Mouse (Mus musculus): ENCODE results near the gene Cadm4.

Cadm4 gene

GRCm38 (mm10) chr7:24481474-24482207, at the start of gene Cadm4:
Gene Cadm4, plus strand, starts transcription at chr7:24482023.
- peak; percentile 63 for DNase-seq (ENCODE audit: low spot score)

DNA sequence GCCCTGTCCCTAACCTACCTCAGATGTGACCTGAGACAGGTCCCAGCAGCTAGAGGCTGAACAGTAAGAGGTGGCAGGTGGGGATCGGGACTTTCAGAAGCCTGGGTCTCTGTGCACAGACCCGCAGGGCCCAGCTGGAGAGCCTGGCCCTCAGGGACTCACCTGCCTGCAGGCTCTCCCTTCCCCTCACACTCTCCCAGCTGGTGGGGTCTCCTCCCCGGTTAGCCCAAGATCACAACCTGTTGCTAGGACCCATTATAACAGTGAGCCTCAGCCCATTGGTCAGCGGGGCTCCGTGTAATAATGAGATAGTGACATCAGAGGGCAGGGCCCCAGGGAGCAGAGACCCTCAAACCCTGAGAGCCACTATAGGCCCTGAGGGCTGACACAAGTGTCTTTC, 46.5 kb upstream of the Cadm4 start:
- DNase-seq (ENCODE audit: low spot score): no peak

GRCm38 (mm10) chr7:24437981-24438380, 43.8 kb upstream of the Cadm4 start:
- DNase-seq (ENCODE audit: low spot score): no peak

GRCm38 (mm10) chr7:24439191-24439590, 42.6 kb upstream of the Cadm4 start:
- no peak for DNase-seq (ENCODE audit: low spot score)

DNA sequence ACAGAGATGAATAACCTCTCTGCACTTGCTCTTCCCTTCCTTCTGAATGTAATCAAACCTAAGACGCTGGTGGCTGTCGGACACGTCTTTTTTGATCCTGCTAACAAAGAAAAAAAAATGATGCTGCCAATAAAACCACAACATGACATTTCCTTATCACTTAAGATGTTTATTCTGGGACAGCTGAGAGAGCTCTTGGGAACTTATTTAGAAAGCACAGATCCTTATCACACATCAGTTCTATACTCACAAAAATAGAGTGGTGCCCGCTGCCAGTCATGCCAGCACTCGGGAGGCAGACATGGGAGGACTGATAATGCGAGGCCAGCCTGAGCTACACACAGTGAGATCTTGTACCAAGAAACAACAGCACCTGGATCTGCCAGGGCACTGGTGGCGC, 41.9 kb upstream of the Cadm4 start:
- DNase-seq (ENCODE audit: low spot score): no peak

- peak; percentile 60 for DNase-seq (ENCODE audit: low spot score)
These were observed 40.0 kb upstream of the Cadm4 start for GRCm38 (mm10) chr7:24441785-24442184.

DNA sequence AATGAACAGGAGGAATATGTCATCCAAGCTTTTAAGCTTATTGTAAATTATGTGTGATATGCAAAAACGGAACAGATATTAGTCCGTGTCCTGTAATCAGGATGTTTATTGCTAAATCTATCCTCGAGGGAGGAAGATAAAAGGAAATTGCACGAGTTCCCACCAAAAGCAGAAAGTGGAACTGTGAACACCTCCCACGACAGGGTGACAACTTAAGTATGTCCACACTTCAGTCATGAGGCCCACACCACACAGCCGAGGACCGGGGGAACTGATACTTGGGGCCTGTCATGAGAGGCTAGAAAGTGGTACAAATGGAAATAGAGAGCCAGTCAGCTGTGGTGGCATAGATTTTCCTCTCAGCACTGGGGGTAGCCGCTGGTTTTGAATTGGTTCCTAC, 39.5 kb upstream of the Cadm4 start:
- no peak for DNase-seq (ENCODE audit: low spot score)

DNA sequence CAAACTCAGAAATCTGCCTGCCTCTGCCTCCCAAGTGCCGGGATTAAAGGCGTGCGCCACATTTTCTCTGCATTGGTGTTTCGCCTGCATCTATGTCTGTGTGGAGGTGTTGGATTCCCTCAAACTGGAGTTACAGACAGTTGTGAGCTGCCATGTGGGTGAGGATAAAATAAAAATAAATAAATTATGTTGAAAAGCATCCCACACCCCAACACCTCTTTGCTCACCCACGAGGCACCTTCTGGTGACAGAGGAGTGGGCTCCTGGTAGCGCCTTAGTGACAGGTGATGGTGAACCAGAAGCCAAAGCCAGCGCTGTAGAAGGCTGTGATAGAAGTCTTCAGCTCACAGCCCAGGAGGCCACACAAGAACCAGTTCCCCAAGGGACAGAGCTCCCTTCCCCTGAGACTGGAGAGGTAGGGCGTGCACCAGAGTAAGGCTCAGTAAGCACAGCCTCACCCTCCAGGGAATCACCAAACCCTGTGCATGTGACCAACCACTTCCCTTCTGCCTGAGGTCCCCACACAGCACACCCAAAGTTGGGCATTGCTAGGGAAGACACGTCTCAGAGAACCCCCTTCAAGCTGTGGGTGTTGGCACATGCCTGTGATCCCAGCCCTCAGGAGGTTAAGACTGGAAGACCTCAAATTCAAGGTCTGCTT, 36.4 kb upstream of the Cadm4 start:
- DNase-seq (ENCODE audit: low spot score): no peak

- no peak for DNase-seq (ENCODE audit: low spot score)
These were observed 35.0 kb upstream of the Cadm4 start for GRCm38 (mm10) chr7:24446697-24447340.

DNA sequence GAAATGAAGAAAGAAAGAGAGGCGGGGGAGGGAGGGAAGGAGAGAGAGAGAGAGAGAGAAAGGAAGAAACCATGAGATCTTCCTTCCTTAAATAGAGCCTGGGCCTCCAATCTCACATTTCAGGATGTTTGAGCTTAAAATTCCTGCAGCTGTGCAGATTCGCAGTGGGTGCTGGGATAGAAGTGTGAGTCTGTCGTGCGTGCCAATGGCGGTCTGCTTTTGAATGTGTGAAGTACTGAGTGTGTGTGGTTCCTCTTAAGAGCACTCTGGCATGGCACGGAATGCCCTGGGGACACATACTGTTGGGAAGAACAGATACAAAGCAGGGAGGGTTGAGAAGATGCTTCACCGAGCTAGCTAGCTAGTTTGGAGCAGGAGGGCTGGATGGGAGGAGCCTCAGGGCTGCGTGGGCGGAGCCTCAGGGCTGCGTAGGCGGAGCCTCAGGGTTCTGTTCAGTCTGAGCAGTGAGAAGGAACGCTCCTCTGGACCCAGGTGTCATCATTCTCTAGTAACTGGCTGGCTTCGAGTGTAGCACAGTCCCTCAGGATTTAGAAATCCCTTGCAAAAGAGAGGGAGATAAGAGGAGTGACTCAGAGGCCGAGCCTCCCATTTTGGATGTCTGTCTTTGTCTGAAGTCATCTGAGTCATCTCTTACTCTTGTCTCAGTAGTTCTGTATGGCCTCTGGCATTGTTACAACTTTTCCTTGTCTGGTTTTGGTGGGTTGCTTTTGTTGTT, 32.9 kb upstream of the Cadm4 start:
- DNase-seq (ENCODE audit: low spot score): peak; percentile 31

DNA sequence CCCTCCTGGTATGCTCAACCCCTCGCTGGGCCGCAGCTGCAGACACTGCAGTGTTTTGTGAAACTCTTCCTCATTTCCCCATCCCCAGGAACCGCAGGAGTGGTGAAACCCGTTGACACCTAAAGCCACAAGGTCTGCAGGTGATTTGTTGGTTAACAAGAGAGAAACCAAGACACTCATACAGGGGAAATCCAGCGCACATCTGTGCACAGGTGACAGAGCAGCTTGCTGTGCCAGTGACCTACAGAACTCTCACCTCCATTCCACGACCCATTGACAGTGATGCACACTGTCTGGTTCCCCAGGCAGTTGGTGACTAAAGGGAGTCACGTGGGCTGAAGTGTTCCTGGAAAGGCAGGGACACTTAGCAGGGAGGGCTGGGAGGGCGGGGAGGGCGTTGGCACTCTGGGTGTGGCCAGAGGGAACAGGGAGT, 31.2 kb upstream of the Cadm4 start:
- peak; percentile 59 for DNase-seq (ENCODE audit: low spot score)

DNA sequence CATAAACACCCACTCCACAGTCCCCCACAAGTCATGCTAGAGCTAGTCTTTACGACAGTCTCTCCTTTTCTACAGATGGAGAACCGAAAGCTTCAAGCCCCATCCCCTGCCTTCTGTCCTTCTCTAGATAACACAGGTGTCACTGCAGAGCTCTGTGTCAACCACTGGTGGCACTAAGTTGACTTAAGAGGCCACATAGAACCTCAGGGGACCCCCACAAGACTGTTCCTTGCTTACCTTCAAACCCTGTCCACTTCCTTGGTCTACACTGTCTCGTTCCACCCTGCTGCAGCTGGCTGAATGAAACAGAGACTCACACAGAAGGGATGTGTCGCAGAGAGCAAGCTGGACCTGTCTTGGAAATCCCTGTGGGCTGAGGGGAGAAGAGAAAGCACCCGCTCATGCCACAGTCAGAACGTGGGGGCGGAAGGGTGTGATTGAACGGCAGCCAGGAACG, 29.9 kb upstream of the Cadm4 start, which contains the start of gene Irgc1:
Gene Irgc1, minus strand, starts transcription at position 443 of the 457 bp plus-strand sequence.
- DNase-seq (ENCODE audit: low spot score): no peak

DNA sequence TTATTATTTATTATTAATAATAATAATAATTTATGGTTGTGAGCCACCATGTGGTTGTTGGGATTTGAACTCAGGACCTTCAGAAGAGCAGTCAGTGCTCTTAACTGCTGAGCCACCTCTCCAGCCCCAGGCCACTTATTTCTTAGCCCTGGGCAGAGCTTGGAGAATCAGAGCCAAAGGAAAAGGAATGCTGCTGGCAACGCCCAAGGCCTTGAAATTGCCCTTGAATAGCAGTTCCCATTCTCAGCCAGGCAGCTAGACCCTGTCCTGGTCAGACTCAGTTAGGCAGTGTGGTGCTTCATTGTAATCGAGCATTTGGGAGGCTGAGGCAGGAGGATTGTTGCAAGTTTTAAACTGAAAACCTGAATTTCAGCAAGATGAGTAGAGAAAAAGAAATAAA, 27.6 kb upstream of the Cadm4 start:
- DNase-seq (ENCODE audit: low spot score): no peak

GRCm38 (mm10) chr7:24455726-24456125, 26.1 kb upstream of the Cadm4 start:
- no peak for DNase-seq (ENCODE audit: low spot score)

DNA sequence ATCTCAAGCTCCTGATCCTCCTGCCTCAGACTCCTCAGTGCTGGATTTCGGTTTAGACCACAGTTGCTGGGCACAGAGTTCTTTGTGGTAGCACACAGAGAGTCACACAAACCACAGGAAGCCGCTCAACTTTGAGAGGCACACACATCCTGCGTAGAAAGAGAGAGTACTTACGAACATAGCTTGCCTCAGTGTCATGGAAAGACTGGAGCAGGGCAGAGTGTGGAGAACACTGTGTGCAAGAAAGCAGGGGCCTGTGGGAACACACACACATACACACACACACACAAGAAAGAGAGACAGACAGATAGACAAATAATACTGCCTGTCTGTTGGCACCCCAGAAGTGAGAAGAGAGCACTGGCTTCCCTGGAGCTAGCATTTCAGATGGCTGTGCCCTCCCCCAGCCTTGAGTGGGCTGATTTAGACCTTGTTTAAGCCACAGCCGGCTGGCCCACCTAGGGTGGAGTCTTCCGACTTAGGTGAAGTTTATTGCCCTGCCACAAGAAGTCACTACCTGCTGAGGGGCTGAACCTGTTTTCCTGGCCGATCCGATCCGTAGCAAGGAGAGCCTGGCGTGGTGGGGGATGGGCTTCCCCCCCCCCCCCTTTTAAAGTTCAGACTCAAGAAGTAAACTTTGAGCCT, 24.0 kb upstream of the Cadm4 start:
- DNase-seq (ENCODE audit: low spot score): no peak

GRCm38 (mm10) chr7:24459440-24459839, 22.4 kb upstream of the Cadm4 start:
- DNase-seq (ENCODE audit: low spot score): no peak

DNA sequence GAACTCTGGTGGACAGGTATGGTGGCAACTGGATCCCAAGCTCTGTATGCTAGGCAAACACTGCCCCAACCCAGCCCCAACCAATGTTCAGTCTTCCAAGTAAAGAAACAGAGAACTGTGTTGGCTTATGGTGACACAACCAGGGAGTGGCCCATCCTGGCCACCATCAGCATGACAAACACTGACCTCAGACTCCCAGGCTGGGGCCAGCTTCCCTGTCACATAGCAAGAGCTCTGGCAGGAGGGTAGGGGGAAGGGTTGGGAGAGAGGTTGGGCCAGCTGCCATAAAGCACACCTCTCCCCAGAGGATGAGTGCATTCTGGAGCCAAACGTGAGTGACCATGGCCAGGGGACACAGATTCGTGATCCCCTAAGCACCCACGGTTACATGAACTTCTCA, 22.0 kb upstream of the Cadm4 start:
- DNase-seq (ENCODE audit: low spot score): no peak

GRCm38 (mm10) chr7:24461376-24462051, 20.3 kb upstream of the Cadm4 start:
- no peak for DNase-seq (ENCODE audit: low spot score)

GRCm38 (mm10) chr7:24462388-24463319, 19.2 kb upstream of the Cadm4 start, which contains the start of gene Plaur:
Gene Plaur, plus strand, starts transcription at chr7:24462484.
- DNase-seq (ENCODE audit: low spot score): no peak

DNA sequence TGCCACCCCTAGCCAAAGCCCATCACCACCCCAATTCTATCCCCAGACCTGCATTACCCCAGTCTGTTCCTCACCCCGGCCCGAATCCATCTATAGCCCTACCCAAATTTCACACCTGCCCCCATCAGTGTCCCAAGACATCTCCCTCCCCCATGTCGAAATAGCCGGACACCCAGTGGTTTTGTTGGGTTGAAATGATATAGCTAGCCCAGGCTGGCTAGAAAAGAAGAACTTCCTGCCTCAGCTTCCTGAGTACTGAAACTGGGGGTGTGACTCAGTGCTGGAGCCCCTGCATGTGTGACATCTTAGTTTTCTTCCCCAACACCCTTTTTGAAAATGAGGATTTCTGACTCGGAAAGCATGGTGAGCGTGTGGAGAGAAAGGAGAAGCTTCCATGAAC, 15.0 kb upstream of the Cadm4 start:
- DNase-seq (ENCODE audit: low spot score): no peak

Data from c-Kit-positive CD71-positive TER-119-positive erythroid progenitor cells, embryonic 14.5 days (primary cell).